Mouse (Mus musculus) limb, embryonic 11.5 days (tissue): ENCODE measurements around the gene 1190005I06Rik. TPM values are rescaled to one million over a fixed set of nuclear protein-coding genes. Genes with fewer than 3 reads are reported as not detected.
A peak's percentile ranks its signal among the peaks of the same experiment; 100 is the strongest.

Experiments
- ATAC-seq: fragments of 200-750 bp; cut with Nextera tagmentation; 2 replicates; pipeline ENCODE4 v1.8.0; 2017; ENCODE audit warnings: low read depth; ENCODE audit not compliant: insufficient number of reproducible peaks, low FRiP score, low TSS enrichment
- DNase-seq: peaks from one replicate; pipeline ENCODE4 v3.0.0-alpha.2; 2015; ENCODE audit warnings: low spot score
- H3K27ac ChIP-seq: fragments of 300-500 bp; sonication (generic); replicated peaks from 2 replicates; pipeline ENCODE4 v1.5.1; 2014; ENCODE audit warnings: low read depth, mild to moderate bottlenecking, low read length
- H3K27me3 ChIP-seq: fragments of 300-500 bp; sonication (generic); 2 replicates; pipeline ENCODE4 v1.6.1; 2014; ENCODE audit warnings: mild to moderate bottlenecking, low read length, mixed read lengths; ENCODE audit not compliant: control insufficient read depth, insufficient read depth
- H3K36me3 ChIP-seq: fragments of 300-500 bp; sonication (generic); 2 replicates; pipeline ENCODE4 v1.6.1; 2014; ENCODE audit warnings: mild to moderate bottlenecking, low read length, moderate library complexity, mixed read lengths; ENCODE audit not compliant: control insufficient read depth, insufficient read depth
- H3K4me1 ChIP-seq: fragments of 300-500 bp; sonication (generic); 2 replicates; pipeline ENCODE4 v1.6.1; 2014; ENCODE audit warnings: low read length, mixed read lengths; ENCODE audit not compliant: control insufficient read depth, insufficient read depth
- H3K4me2 ChIP-seq: fragments of 300-500 bp; sonication (generic); 2 replicates; pipeline ENCODE4 v1.6.1; 2014; ENCODE audit warnings: low read depth, mild to moderate bottlenecking, moderate library complexity; ENCODE audit not compliant: severe bottlenecking
- H3K4me3 ChIP-seq: fragments of 300-500 bp; sonication (generic); 2 replicates; pipeline ENCODE4 v1.5.1; 2014; ENCODE audit warnings: low read depth, low read length
- H3K9ac ChIP-seq: fragments of 300-500 bp; sonication (generic); 2 replicates; pipeline ENCODE4 v1.6.1; 2014; ENCODE audit warnings: mild to moderate bottlenecking, low read length
- H3K9me3 ChIP-seq: fragments of 300-500 bp; sonication (generic); 2 replicates; pipeline ENCODE4 v1.6.1; 2016; ENCODE audit warnings: low read length; ENCODE audit not compliant: control insufficient read depth
- WGBS: fragments of 180-500 bp; shearing (Covaris S2); extraction: QIAGEN DNeasy Blood & Tissue Kit; methylation state at CpG from one replicate; pipeline ENCODE4 v1.1.7; 2014; 5-methylcytosine and 5-hydroxymethylcytosine counted together
- polyA plus RNA-seq: library from polyadenylated mRNA; unstranded; fragments of >200 nt; fragmentation: Nextera tagmentation; extraction: Ambion mirVana; gene quantifications from 2 replicates; pipeline ENCODE4 v1.2.1, GENCODE M21; 2014

1190005I06Rik gene
- polyA plus RNA-seq, 1 experiment from 2014 or later, result 6.2 TPM

- no peaks in the 10 kb centered on the region for H3K9me3 ChIP-seq
- ATAC-seq (no peak), DNase-seq (peak; percentile 31)
- H3K4me2 ChIP-seq, result peak overlapping the region; percentile 99
- H3K27me3 ChIP-seq, result peaks cover 13% of the 10 kb centered on the region; the same call in 1 of the 2 replicates
- WGBS, result 29% methylated on average over 17 of the region's 17 CpGs
- H3K27ac ChIP-seq, result no peak overlapping the region
- H3K36me3 ChIP-seq, result no peaks in the 10 kb centered on the region
- no peak overlapping the region for H3K9ac ChIP-seq
- peaks cover 10% of the 10 kb centered on the region for H3K4me1 ChIP-seq
- H3K4me3 ChIP-seq, result peak overlapping the region; percentile 64
These were observed 14.3 kb downstream of the 1190005I06Rik start for GRCm38 (mm10) chr8:120632969-120633664.

- Histone ChIP-seq H3K4me2 (no peak overlapping the region), H3K9me3 (no peaks in the 10 kb centered on the region), H3K4me1 (peaks cover 10% of the 10 kb centered on the region), H3K27ac (no peak overlapping the region), H3K4me3 (no peak overlapping the region), H3K9ac (no peak overlapping the region), H3K36me3 (no peaks in the 10 kb centered on the region), H3K27me3 (peaks cover 13% of the 10 kb centered on the region; the same call in 1 of the 2 replicates)
- WGBS, result 77% methylated on average over 21 of the region's 21 CpGs
- no peak for DNase-seq
- no peak for ATAC-seq
These were observed 15.7 kb downstream of the 1190005I06Rik start for GRCm38 (mm10) chr8:120631441-120632375.

DNA sequence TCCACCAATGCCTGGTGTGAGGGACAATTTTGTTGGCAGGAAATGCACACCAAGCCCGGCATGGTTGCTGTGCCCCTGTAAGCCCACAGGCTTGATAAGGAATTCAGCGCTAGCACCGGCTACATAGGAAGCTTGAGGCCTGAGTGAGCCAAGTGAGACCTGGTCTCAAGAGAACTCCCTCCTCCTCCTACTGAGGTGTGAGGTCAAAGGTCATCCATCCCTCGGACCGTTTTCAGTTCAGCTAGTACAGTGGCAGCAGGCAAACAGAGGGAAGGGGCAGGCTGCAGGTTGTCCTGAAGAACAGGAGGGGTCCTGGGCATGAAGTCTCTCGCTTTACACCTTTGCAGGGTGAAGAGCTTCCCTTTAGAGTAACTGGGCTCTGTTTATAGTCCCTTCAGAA lies 16.6 kb downstream of the 1190005I06Rik start:
- ATAC-seq, result no peak
- peaks cover 13% of the 10 kb centered on the region; the same call in 1 of the 2 replicates for H3K27me3 ChIP-seq
- WGBS, result 38% methylated on average over 6 of the region's 6 CpGs

DNA sequence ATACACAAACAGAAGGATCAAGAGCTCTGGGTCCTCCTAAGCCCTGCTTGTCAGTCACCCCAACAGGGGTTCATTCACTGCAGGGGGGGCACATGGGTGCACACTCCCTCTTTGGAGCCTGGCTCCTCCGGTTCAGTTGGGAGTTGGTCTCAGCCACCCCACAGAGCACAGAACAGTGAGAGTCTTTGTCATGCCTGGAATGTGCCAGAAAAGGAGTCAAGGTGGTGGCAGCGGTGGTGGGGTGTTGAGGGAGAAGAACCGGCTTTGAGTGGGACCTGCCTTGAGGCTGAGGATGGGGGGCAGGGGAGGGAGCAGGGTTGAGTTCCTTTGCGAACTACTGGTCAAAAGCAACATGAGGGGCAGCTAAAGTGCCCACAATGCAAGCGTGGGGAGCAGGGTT lies 17.4 kb downstream of the 1190005I06Rik start:
- peaks cover 10% of the 10 kb centered on the region for H3K4me1 ChIP-seq
- H3K9ac ChIP-seq, result 0 out of 2 replicates have a peak overlapping the region, but pooled peaks have one; percentile 4
- H3K27ac ChIP-seq, result no peak overlapping the region
- no peak overlapping the region for H3K4me3 ChIP-seq
- DNase-seq (no peak), ATAC-seq (no peak)
- WGBS, result 61% methylated on average over 5 of the region's 5 CpGs
- H3K4me2 ChIP-seq, result no peak overlapping the region
- H3K36me3 ChIP-seq, result no peaks in the 10 kb centered on the region
- H3K27me3 ChIP-seq, result peaks cover 13% of the 10 kb centered on the region; the same call in 1 of the 2 replicates
- no peaks in the 10 kb centered on the region for H3K9me3 ChIP-seq

More for the DNA sequence above, 16.6 kb downstream of the 1190005I06Rik start:
- no peak for DNase-seq
- no peaks in the 10 kb centered on the region for H3K36me3 ChIP-seq
- no peak overlapping the region for H3K9ac ChIP-seq
- peaks cover 10% of the 10 kb centered on the region for H3K4me1 ChIP-seq
- H3K4me2 ChIP-seq, result no peak overlapping the region
- H3K9me3 ChIP-seq, result no peaks in the 10 kb centered on the region
- no peak overlapping the region for H3K4me3 ChIP-seq
- no peak overlapping the region for H3K27ac ChIP-seq

- Histone ChIP-seq H3K4me2 (no peak overlapping the region), H3K36me3 (no peaks in the 10 kb centered on the region), H3K4me3 (no peak overlapping the region), H3K4me1 (no peaks in the 10 kb centered on the region), H3K9ac (no peak overlapping the region), H3K9me3 (no peaks in the 10 kb centered on the region), H3K27me3 (0 out of 2 replicates have a peak, but pooled peaks cover 2% of the 10 kb centered on the region), H3K27ac (no peak overlapping the region)
- ATAC-seq (no peak), DNase-seq (no peak)
- 90% methylated on average over 5 of the region's 5 CpGs for WGBS
These were observed 20.1 kb downstream of the 1190005I06Rik start for GRCm38 (mm10) chr8:120627298-120627697.

GRCm38 (mm10) chr8:120626461-120626860 lies 21.0 kb downstream of the 1190005I06Rik start:
- no peaks in the 10 kb centered on the region for H3K9me3 ChIP-seq
- H3K27me3 ChIP-seq, result 0 out of 2 replicates have a peak, but pooled peaks cover 2% of the 10 kb centered on the region
- no peak overlapping the region for H3K27ac ChIP-seq
- no peaks in the 10 kb centered on the region for H3K4me1 ChIP-seq
- DNase-seq (no peak), ATAC-seq (no peak)
- H3K36me3 ChIP-seq, result no peaks in the 10 kb centered on the region
- no peak overlapping the region for H3K4me2 ChIP-seq
- H3K4me3 ChIP-seq, result no peak overlapping the region
- 62% methylated on average over 11 of the region's 11 CpGs for WGBS
- no peak overlapping the region for H3K9ac ChIP-seq

- H3K9me3 ChIP-seq, result no peaks in the 10 kb centered on the region
- 48% methylated on average over 2 of the region's 2 CpGs for WGBS
These were observed 23.8 kb downstream of the 1190005I06Rik start for GRCm38 (mm10) chr8:120623608-120624007.

DNA sequence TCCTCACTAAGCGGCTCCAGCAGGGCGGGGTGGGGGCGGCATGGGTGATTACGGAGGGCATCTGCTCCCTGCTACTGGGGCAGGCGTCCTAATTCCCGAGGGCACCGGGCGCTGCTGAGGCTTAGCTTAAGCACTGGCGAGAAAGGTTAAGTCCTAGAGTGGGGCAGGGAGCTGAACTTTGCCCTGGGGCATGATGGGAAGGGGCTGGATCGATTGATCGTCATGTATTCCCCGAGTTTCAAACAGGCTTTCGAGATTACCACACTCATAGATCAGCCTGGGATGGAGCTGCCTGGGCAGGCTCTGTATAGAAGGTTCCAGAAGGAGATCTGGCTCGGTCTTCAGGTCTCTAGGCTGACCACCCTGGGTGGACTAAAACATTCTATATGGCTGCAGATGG lies 25.3 kb downstream of the 1190005I06Rik start:
- no peaks in the 10 kb centered on the region for H3K27me3 ChIP-seq
- no peaks in the 10 kb centered on the region for H3K36me3 ChIP-seq
- no peaks in the 10 kb centered on the region for H3K9me3 ChIP-seq
- peaks cover 3% of the 10 kb centered on the region; the same call in 1 of the 2 replicates for H3K4me1 ChIP-seq
- no peak overlapping the region for H3K27ac ChIP-seq
- H3K4me3 ChIP-seq, result no peak overlapping the region
- ATAC-seq (no peak), DNase-seq (no peak)
- H3K4me2 ChIP-seq, result no peak overlapping the region
- WGBS, result 74% methylated on average over 14 of the region's 14 CpGs
- no peak overlapping the region for H3K9ac ChIP-seq

More at GRCm38 (mm10) chr8:120623608-120624007, 23.8 kb downstream of the 1190005I06Rik start:
- ATAC-seq, result no peak
- Histone ChIP-seq H3K9ac (no peak overlapping the region), H3K27me3 (no peaks in the 10 kb centered on the region), H3K4me3 (no peak overlapping the region), H3K4me2 (no peak overlapping the region), H3K4me1 (peaks cover 3% of the 10 kb centered on the region; the same call in 1 of the 2 replicates), H3K36me3 (no peaks in the 10 kb centered on the region), H3K27ac (no peak overlapping the region)
- DNase-seq, result no peak
